Mouse (Mus musculus) embryonic facial prominence, embryonic 14.5 days (tissue): Measurements from ENCODE around the gene 2410015M20Rik. TPM values are rescaled to one million over a fixed set of nuclear protein-coding genes. Genes with fewer than 3 reads are reported as not detected.
A peak's percentile ranks its signal among the peaks of the same experiment; 100 is the strongest.

Experiments
- ATAC-seq: fragments of 200-750 bp; cut with Nextera tagmentation; 2 replicates; pipeline ENCODE4 v1.8.0; 2017; ENCODE audit warnings: low read depth, moderate number of reproducible peaks, moderate TSS enrichment
- DNase-seq: peaks from one replicate; pipeline ENCODE4 v3.0.0-alpha.2; 2015; ENCODE audit warnings: low spot score
- H3K27ac ChIP-seq: fragments of 300-500 bp; sonication (generic); replicated peaks from 2 replicates; pipeline ENCODE4 v1.5.1; 2014; ENCODE audit warnings: low read depth, mild to moderate bottlenecking, low read length, moderate library complexity
- H3K27me3 ChIP-seq: fragments of 300-500 bp; sonication (generic); replicated peaks from 2 replicates; pipeline ENCODE4 v1.6.1; 2014; ENCODE audit warnings: low read length; ENCODE audit not compliant: control insufficient read depth, insufficient read depth
- H3K36me3 ChIP-seq: fragments of 300-500 bp; sonication (generic); 2 replicates; pipeline ENCODE4 v1.6.1; 2014; ENCODE audit warnings: low read length, mixed read lengths; ENCODE audit not compliant: control insufficient read depth, insufficient read depth
- H3K4me1 ChIP-seq: fragments of 300-500 bp; sonication (generic); 2 replicates; pipeline ENCODE4 v1.6.1; 2014; ENCODE audit warnings: antibody characterized with exemption, low read length; ENCODE audit not compliant: control insufficient read depth, insufficient read depth
- H3K4me2 ChIP-seq: fragments of 300-500 bp; sonication (generic); 2 replicates; pipeline ENCODE4 v1.6.1; 2014; ENCODE audit warnings: low read depth, mild to moderate bottlenecking, low read length, moderate library complexity, mixed read lengths
- H3K4me3 ChIP-seq: fragments of 300-500 bp; sonication (generic); 2 replicates; pipeline ENCODE4 v1.5.1; 2014; ENCODE audit warnings: low read depth, mild to moderate bottlenecking, low read length
- H3K9ac ChIP-seq: fragments of 300-500 bp; sonication (generic); 2 replicates; pipeline ENCODE4 v1.6.1; 2014; ENCODE audit warnings: low read depth, mild to moderate bottlenecking, low read length, moderate library complexity, mixed read lengths
- H3K9me3 ChIP-seq: fragments of 300-500 bp; sonication (generic); 2 replicates; pipeline ENCODE4 v1.6.1; 2016; ENCODE audit warnings: low read length; ENCODE audit not compliant: control insufficient read depth
- WGBS: fragments of 180-500 bp; shearing (Covaris S2); extraction: QIAGEN DNeasy Blood & Tissue Kit; methylation state at CpG from one replicate; pipeline ENCODE4 v1.1.7; 2014; 5-methylcytosine and 5-hydroxymethylcytosine counted together
- polyA plus RNA-seq: library from polyadenylated mRNA; unstranded; fragments of >200 nt; fragmentation: Nextera tagmentation; extraction: Ambion mirVana; gene quantifications from 2 replicates; pipeline ENCODE4 v1.2.1, GENCODE M21; 2014

2410015M20Rik gene
- polyA plus RNA-seq, 1 experiment from 2014 or later, result 281 TPM

- 95% methylated on average over 4 of the region's 4 CpGs for WGBS
- Histone ChIP-seq H3K4me3 (no peak overlapping the region), H3K9me3 (no peaks in the 10 kb centered on the region), H3K4me2 (no peak overlapping the region), H3K27me3 (no peaks in the 10 kb centered on the region), H3K4me1 (peaks cover 12% of the 10 kb centered on the region), H3K27ac (no peak overlapping the region), H3K9ac (no peak overlapping the region), H3K36me3 (peaks cover 79% of the 10 kb centered on the region)
- DNase-seq, result no peak
- ATAC-seq, result no peak
These were observed 20.6 kb downstream of the 2410015M20Rik start for GRCm38 (mm10) chr17:56588921-56589320.

DNA sequence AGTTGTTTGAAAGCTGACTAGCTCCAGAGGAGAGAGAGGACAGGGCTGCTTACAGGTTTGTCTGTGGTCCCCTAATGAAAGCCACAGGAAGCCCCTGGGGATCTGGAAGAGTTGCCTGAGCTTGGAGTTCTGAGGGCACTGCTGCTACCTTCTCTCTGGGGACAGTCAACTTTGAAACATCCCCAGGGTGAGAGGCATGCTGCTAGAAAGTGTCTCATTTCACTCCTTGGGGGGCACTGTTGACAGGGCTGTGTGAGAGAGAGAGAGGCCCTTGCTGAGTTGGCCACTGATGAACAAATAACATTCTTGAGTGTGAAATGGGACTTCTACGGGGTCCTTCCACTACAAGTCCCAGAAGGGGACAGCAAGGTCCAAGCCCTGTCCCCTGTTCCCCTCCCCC, 21.8 kb downstream of the 2410015M20Rik start:
- H3K4me2 ChIP-seq, result no peak overlapping the region
- H3K27ac ChIP-seq, result no peak overlapping the region
- H3K4me3 ChIP-seq, result no peak overlapping the region
- H3K36me3 ChIP-seq, result peaks cover 69% of the 10 kb centered on the region
- no peaks in the 10 kb centered on the region for H3K27me3 ChIP-seq
- no peak overlapping the region for H3K9ac ChIP-seq
- WGBS, result 75% methylated on average over 1 of the region's 1 CpGs
- no peaks in the 10 kb centered on the region for H3K9me3 ChIP-seq
- no peak for ATAC-seq
- peaks cover 18% of the 10 kb centered on the region for H3K4me1 ChIP-seq
- peak; percentile 40 for DNase-seq

DNA sequence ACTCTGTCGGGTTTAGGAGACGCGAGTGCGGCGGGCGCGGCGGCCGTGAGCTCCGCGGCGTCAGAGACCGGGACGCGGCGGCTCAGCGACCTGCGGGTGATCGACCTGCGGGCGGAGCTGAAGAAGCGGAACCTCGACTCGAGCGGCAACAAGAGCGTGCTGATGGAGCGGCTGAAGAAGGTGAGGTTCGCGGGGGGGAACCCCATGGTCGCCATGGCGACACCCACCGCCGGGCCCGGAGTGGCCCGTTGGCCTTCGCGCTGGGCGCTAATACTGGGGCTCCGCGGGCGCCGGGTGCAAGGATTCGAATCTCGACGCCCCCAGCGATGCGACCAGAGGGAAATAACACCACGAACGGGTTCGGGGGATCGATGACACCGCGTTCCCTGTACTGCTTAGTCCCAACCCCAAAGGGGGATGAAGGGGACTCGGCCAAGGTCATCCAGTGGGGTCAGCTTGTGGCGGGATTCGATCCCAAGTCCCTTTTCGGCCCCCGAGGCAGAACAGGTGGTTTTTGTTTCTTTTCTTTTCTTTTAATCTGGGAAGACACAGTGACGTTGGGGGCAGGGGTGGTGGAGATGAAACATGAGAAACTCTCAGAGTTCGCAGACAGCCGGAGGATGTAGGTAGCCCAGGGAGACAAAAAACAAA, 24.3 kb downstream of the 2410015M20Rik start:
- Histone ChIP-seq H3K4me1 (peaks cover 22% of the 10 kb centered on the region), H3K27ac (peak overlapping the region; percentile 95), H3K4me3 (peak overlapping the region; percentile 63), H3K36me3 (peaks cover 69% of the 10 kb centered on the region), H3K4me2 (peak overlapping the region; percentile 95), H3K9me3 (no peaks in the 10 kb centered on the region), H3K9ac (peak overlapping the region; percentile 91), H3K27me3 (no peaks in the 10 kb centered on the region)
- DNase-seq (peak; percentile 40), ATAC-seq (no peak)
- under 1% methylated on average over 46 of the region's 61 CpGs for WGBS

DNA sequence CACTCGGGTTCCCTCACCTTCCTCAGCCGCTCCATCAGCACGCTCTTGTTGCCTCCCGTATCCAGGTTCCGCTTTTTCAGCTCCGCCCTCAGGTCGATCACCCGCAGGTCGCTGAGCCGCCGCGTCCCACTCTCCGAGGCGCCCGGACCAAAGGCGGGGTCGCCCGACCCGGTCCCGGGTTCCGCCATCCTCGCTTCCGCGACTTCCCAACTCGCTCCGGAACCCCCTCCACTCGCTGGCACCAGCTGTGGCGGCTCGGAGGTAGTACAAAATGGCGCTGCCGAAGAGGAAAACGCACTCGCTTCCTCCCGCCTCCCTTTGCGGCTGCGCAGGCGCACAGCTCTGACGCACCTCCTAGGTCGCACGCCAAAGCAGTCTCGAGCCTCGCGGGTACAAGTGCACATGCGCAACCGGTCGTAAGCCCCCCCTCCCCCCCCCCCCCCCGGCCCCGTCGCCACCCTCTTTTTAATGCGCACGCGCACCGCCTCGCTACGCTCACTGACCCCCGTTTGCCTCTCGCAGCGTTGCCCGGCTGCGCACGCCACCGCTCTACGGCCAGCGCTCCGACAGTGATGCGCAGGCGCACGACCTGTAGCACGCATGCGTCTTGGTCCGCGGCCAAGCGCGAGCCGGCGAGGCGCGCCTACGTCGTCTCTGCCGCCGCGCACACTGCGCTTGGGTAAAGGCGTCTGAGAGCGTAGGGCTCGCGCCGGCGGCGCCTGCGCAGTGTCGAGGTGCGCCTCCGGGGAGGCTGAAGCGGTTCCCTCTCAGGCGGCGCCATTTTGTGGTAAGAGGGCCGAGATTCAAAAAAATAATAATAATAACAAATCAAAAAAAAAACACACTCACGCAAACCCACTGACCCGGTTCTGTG, 25.1 kb downstream of the 2410015M20Rik start, which contains the start of the genes Safb2 and Safb:
Gene Safb2 (minus strand): TSS at position 329 of the 874 bp plus-strand sequence.
Gene Safb (plus strand): TSS at position 569 of the 874 bp plus-strand sequence.
- Histone ChIP-seq H3K27me3 (no peaks in the 10 kb centered on the region), H3K36me3 (peaks cover 69% of the 10 kb centered on the region), H3K4me1 (peaks cover 22% of the 10 kb centered on the region), H3K27ac (peak within 1 kb of the TSS; percentile 95), H3K4me3 (peak within 1 kb of the TSS; percentile 92), H3K4me2 (peak within 1 kb of the TSS; percentile 95), H3K9ac (peak within 1 kb of the TSS; percentile 91), H3K9me3 (no peaks in the 10 kb centered on the region)
- under 1% methylated on average over 44 of the region's 101 CpGs for WGBS
- ATAC-seq (peak; percentile 95), DNase-seq (peak; percentile 99)

- peak overlapping the region; percentile 92 for H3K4me3 ChIP-seq
- DNase-seq (peak; percentile 32), ATAC-seq (no peak; the same call in 1 of the 2 replicates)
- H3K9ac ChIP-seq, result peak overlapping the region; percentile 90
- peak overlapping the region; percentile 95 for H3K4me2 ChIP-seq
- peaks cover 22% of the 10 kb centered on the region for H3K4me1 ChIP-seq
- 4% methylated on average over 20 of the region's 33 CpGs for WGBS
- peak overlapping the region; percentile 95 for H3K27ac ChIP-seq
- H3K27me3 ChIP-seq, result no peaks in the 10 kb centered on the region
- H3K36me3 ChIP-seq, result peaks cover 69% of the 10 kb centered on the region
- H3K9me3 ChIP-seq, result no peaks in the 10 kb centered on the region
These were observed 25.8 kb downstream of the 2410015M20Rik start for GRCm38 (mm10) chr17:56583611-56584256.

GRCm38 (mm10) chr17:56583071-56583470, 26.5 kb downstream of the 2410015M20Rik start:
- Histone ChIP-seq H3K4me1 (peaks cover 22% of the 10 kb centered on the region), H3K9me3 (no peaks in the 10 kb centered on the region), H3K36me3 (peaks cover 69% of the 10 kb centered on the region), H3K4me3 (peak overlapping the region; percentile 92), H3K27me3 (no peaks in the 10 kb centered on the region), H3K9ac (peak overlapping the region; percentile 90), H3K4me2 (peak overlapping the region; percentile 95), H3K27ac (no peak overlapping the region)
- DNase-seq (no peak), ATAC-seq (no peak)
- WGBS, result 86% methylated on average over 1 of the region's 1 CpGs

GRCm38 (mm10) chr17:56572939-56573338, 36.6 kb downstream of the 2410015M20Rik start:
- Histone ChIP-seq H3K27me3 (no peaks in the 10 kb centered on the region), H3K4me2 (no peak overlapping the region), H3K4me3 (no peak overlapping the region), H3K9ac (no peak overlapping the region), H3K9me3 (no peaks in the 10 kb centered on the region), H3K36me3 (peaks cover 90% of the 10 kb centered on the region), H3K27ac (no peak overlapping the region), H3K4me1 (no peaks in the 10 kb centered on the region)
- WGBS, result 94% methylated on average over 3 of the region's 3 CpGs
- ATAC-seq, result no peak
- no peak for DNase-seq

DNA sequence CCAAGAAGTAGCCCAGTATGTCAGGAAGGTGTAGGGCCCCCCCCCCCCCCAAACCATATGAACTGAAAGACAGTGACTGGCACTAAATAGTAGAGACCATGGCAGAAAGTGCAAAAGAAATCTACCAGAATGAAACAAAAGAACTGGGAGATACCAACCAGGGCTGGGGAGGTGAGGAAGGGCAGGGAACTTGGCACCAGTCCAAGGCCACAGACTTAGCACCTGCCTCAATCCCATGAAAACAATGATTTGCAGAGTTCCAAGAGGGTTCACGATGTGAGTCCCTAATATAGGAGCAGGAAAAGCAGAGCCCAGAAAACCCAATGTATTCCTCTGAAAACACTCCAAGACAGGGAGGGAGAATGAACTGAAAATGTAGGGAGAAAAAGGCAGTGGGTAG, 37.4 kb downstream of the 2410015M20Rik start:
- H3K4me3 ChIP-seq, result no peak overlapping the region
- ATAC-seq, result no peak
- H3K4me1 ChIP-seq, result no peaks in the 10 kb centered on the region
- H3K27ac ChIP-seq, result no peak overlapping the region
- H3K36me3 ChIP-seq, result peaks cover 90% of the 10 kb centered on the region
- H3K9ac ChIP-seq, result no peak overlapping the region
- no peaks in the 10 kb centered on the region for H3K27me3 ChIP-seq
- H3K9me3 ChIP-seq, result no peaks in the 10 kb centered on the region
- no peak for DNase-seq
- 76% methylated on average over 1 of the region's 1 CpGs for WGBS
- no peak overlapping the region for H3K4me2 ChIP-seq
